Mouse (Mus musculus) layer of hippocampus, adult 2 months (tissue): ENCODE results near the gene Epor. TPM values are rescaled to one million over a fixed set of nuclear protein-coding genes. Genes with fewer than 3 reads are reported as not detected.

Source experiments
- DNase-seq, 2 experiments: peaks; one replicate each; pipeline ENCODE4 v3.0.0; 2022; ENCODE audit warnings: low spot score in 2 of 2
- H3K27ac ChIP-seq: fragments of 200-600 bp; 2 replicates; pipeline ENCODE4 v1.8.1; 2022
- H3K4me3 ChIP-seq: fragments of 200-600 bp; 2 replicates; pipeline ENCODE4 v1.8.1; 2022; ENCODE audit warnings: mild to moderate bottlenecking
- CTCF ChIP-seq: fragments of 200-600 bp; conservative IDR thresholded peaks from 2 replicates; pipeline ENCODE4 v1.8.1; 2022; ENCODE audit warnings: antibody characterized with exemption, mild to moderate bottlenecking, moderate library complexity
- total RNA-seq, 2 experiments: library from RNA; stranded (reverse); gene quantifications; 2 replicates each; pipeline ENCODE4 v1.2.3; 2021

The Epor gene
- total RNA-seq, 2 experiments from 2014 or later = 7.8 to 9.1 TPM

- DNase-seq = no peak
- Histone ChIP-seq H3K4me3 (peak overlapping the region; percentile 69), H3K27ac (peak overlapping the region; percentile 86)
- TF ChIP-seq CTCF = no peak
Observed at GRCm38 (mm10) chr9:21926784-21927183, 36.5 kb downstream of the Epor start.

DNA sequence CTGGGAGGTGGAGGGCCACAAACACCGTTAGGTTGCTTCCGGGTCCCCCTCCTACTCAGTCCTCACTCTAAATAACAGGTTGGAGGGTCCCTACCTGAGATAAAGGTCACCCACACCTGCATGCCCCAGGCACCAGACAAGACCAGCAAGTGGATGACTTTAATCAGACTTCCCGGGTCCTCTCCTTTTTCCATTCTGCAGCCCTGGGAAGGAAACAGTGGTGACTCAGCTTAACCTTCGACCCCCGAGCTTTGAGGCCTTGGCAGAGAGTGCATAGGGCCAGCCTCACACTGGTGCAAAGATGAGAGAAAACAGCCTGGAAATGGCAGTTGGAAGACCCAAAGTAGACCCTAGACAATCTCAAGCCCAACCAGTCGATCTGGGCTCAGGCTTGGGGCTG is 37.2 kb downstream of the Epor start:
- Histone ChIP-seq H3K27ac (peak overlapping the region; percentile 86), H3K4me3 (peak overlapping the region; percentile 69)
- no peak for DNase-seq
- TF ChIP-seq CTCF = no peak

DNA sequence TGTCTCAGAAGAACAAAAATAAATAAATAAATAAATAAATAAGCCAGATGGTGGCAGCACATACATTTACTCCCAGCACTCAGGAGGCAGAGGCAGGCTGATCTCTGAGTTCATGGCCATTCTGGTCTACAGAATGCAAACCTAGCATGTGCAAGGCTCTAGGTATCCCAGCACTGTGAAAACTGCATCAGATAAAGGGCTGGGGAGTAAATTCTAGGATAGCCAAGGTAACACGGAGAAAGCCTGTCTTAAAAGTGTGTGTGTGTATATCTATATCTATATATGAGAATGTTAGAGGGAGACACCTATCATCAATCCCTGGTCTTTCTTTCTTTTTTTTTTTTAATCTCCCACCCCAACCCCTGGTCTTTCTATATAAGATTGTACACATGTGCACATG is 37.8 kb downstream of the Epor start:
- no peak overlapping the region for H3K27ac ChIP-seq
- no peak for DNase-seq
- TF ChIP-seq CTCF = no peak
- no peak overlapping the region for H3K4me3 ChIP-seq

- no peak overlapping the region for H3K27ac ChIP-seq
- no peak overlapping the region for H3K4me3 ChIP-seq
- no peak for TF ChIP-seq CTCF
- no peak for DNase-seq
Observed at GRCm38 (mm10) chr9:21925034-21925433, 38.3 kb downstream of the Epor start.

DNA sequence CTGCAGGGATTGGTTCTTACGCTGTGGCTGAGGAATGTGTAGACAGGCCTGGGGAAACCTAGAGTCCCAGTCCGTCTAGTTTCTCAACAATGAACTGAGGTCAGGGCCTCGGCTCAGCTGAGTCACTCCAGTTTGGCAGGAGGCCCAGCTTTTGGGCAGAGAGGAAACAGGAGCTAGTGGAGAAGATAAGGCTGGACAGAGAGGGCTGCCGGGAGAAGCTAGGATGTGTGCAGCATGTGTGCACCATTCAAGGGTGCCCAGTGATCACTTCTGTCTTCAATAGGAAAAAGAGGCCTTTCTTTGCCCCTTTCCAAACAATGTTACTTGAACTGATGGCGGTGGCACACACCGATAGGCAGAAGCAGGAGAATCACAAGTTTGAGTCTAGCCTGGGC is 39.2 kb downstream of the Epor start:
- no peak for TF ChIP-seq CTCF

DNA sequence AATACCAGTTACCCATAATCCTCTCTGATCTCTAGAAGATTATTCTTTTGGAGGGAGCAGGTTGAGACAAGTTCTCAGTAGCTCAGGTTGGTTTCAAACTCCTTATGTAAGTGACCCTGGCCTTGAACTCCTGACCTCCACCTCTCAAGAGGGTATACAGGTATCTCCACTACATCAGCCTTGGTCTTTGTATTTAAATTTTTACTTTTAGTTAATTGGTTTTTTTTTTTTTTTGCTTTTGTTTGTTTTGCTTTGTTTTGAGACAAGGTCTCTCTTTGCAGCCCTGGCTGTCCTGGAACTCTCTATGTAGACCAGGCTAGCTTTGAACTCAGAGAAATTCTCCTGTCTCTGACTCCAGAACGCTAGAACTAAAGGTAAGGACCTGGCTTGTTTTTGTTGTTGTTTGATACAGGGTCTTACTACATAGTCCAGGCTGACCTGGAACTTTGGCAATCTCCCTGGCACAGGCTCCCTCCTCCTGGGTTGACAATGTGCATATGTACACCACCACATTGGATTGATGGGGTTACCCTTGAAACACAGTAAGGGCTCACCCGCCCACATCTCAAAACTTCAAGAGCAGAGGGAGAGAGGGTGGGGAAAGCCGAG is 39.7 kb downstream of the Epor start:
- Histone ChIP-seq H3K4me3 (no peak overlapping the region), H3K27ac (peak overlapping the region; percentile 58)
- TF ChIP-seq CTCF = no peak
- DNase-seq = no peak

More for the DNA sequence above, 39.2 kb downstream of the Epor start:
- Histone ChIP-seq H3K4me3 (no peak overlapping the region), H3K27ac (peak overlapping the region; percentile 58)
- DNase-seq = no peak

- TF ChIP-seq CTCF = no peak
- no peak for DNase-seq
- no peak overlapping the region for H3K27ac ChIP-seq
- H3K4me3 ChIP-seq = no peak overlapping the region
Observed at GRCm38 (mm10) chr9:21923036-21923435, 40.3 kb downstream of the Epor start.

- peak overlapping the region; percentile 94 for H3K27ac ChIP-seq
- TF ChIP-seq CTCF = peak; percentile 58
- H3K4me3 ChIP-seq = peak overlapping the region; percentile 80
- no peak for DNase-seq
Observed at GRCm38 (mm10) chr9:21918692-21919384, 44.5 kb downstream of the Epor start.

DNA sequence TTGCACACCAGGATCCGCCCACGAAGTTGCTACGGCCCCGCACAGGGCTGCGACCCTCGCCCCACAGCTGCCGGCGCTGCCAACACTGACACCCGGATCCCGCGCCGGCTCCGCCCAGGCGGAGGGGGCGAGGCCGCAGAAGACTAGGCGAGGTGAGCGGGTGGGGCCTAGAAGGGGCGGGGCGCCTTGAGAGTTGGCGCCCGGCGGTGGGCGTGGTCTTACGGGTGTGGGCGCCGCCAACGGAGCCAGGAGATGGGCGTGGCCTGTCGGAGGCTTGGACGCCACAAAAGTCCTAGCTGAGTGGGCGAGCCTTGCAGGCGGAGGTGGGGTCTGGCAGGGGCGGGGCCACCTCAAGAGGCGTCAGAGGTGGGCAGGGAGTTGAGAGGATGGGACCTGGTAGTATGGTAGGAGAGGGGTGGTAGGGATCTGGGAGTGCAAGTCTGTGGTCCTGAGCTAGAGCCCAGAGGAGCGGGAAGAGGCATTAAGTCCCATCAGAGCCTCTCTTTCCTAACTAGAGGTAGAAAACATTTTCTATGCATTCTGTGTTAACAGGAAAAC is 45.2 kb downstream of the Epor start, which contains the start of gene Rab3d:
Gene Rab3d, minus strand, starts transcription at position 158 of the 558 bp plus-strand sequence.
- peak within 1 kb of the TSS; percentile 80 for H3K4me3 ChIP-seq
- DNase-seq = peak; percentile 85 to 89
- TF ChIP-seq CTCF = no peak
- peak within 1 kb of the TSS; percentile 94 for H3K27ac ChIP-seq

- peak; percentile 86 to 87 for DNase-seq
- peak overlapping the region; percentile 94 for H3K27ac ChIP-seq
- no peak for TF ChIP-seq CTCF
Observed at GRCm38 (mm10) chr9:21917493-21918034, 45.7 kb downstream of the Epor start.

DNA sequence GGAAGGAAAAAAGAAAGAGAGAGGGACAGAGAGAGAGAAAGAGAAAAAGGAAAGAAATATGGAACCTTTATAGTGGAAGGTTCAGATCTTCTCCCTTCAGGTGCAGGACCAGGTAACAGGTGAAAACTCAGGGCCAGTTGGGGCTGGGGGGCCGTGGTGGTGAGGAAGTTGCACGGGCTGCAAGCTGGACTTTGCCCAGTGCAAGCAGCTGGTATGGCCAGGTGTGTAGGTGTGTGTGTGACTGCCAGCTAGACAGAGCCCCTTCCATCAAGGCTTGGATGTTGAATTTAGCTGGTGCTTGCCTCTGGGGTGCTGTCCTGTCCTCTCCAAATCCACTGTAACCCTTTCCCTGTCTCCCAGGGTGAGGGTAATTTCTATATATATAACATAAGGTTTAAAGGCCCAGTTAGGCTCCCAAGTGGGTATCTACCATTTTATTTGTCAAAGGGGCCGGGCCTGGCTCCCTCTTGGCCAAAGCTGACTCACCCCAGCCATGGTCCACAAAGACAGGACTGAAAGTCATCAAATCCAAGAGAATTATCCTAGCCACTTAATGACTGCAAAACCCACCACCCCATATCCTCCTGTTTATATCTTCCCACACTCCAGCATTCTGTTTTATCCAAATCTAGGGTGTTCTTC is 46.3 kb downstream of the Epor start:
- peak overlapping the region; percentile 94 for H3K27ac ChIP-seq
- no peak for DNase-seq

More at GRCm38 (mm10) chr9:21917493-21918034, 45.7 kb downstream of the Epor start:
- peak overlapping the region; percentile 80 for H3K4me3 ChIP-seq

GRCm38 (mm10) chr9:21909474-21910223 is 53.7 kb downstream of the Epor start:
- TF ChIP-seq CTCF = no peak
- DNase-seq = no peak
- Histone ChIP-seq H3K27ac (no peak overlapping the region), H3K4me3 (no peak overlapping the region)

More for the DNA sequence above, 46.3 kb downstream of the Epor start:
- H3K4me3 ChIP-seq = peak overlapping the region; percentile 80
- TF ChIP-seq CTCF = no peak

Other genes with a start within 250 kb of the Epor start
- 10 to 100 TPM; 12.0 to 16.2 TPM for gene Ldlr, start 240.0 kb downstream of the Epor start, total RNA-seq
- gene Spc24, start 203.2 kb downstream of the Epor start, total RNA-seq = 1 to 10 TPM; 2.2 to 2.9 TPM
- gene Kank2, start 164.8 kb downstream of the Epor start, total RNA-seq = 1 to 10 TPM; 7.0 to 8.4 TPM
- not detected for gene Angptl8, start 128.0 kb downstream of the Epor start, total RNA-seq
- 10 to 100 TPM; 12.2 to 13.6 TPM for gene Dock6, start 110.9 kb downstream of the Epor start, total RNA-seq
- 10 to 100 TPM; 16.7 to 18.8 TPM for gene Rab3d, start 45.3 kb downstream of the Epor start, total RNA-seq
- 10 to 100 TPM; 18.9 to 21.4 TPM for gene Ccdc159, start 36.0 kb downstream of the Epor start, total RNA-seq
- gene Tmem205, start 36.0 kb downstream of the Epor start, total RNA-seq = 10 to 100 TPM; 44.4 to 45.9 TPM
- gene Plppr2, start 26.5 kb downstream of the Epor start, total RNA-seq = 100 to 1,000 TPM; 297 to 300 TPM
- gene Swsap1, start 7.8 kb downstream of the Epor start, total RNA-seq = 10 to 100 TPM; 14.8 to 15.9 TPM
- 1 to 10 TPM; 2.9 to 3.8 TPM for gene Rgl3, start 25.9 kb upstream of the Epor start, total RNA-seq
- 1 to 10 TPM; 8.5 to 9.2 TPM for gene Ccdc151, start 39.1 kb upstream of the Epor start, total RNA-seq
- 100 to 1,000 TPM; 106 to 111 TPM for gene Prkcsh, start 39.3 kb upstream of the Epor start, total RNA-seq
- gene Elavl3, start 88.5 kb upstream of the Epor start, total RNA-seq = 100 to 1,000 TPM; 156 to 160 TPM
- 1 to 10 TPM; 2.2 to 6.3 TPM for gene Gm49318, start 107.8 kb upstream of the Epor start, total RNA-seq
- 10 to 100 TPM; 22.3 to 25.2 TPM for gene Zfp653, start 107.9 kb upstream of the Epor start, total RNA-seq
- gene Ecsit, start 121.9 kb upstream of the Epor start, total RNA-seq = 10 to 100 TPM; 44.7 to 47.2 TPM
- gene Cnn1, start 135.7 kb upstream of the Epor start, total RNA-seq = 1 to 10 TPM in 1 of 2 experiments, under 1 TPM in 1; 0.44 to 1.4 TPM
- gene Elof1, start 153.7 kb upstream of the Epor start, total RNA-seq = 10 to 100 TPM; 54.6 to 54.8 TPM
- under 1 TPM; 0.27 to 0.69 TPM for gene Acp5, start 172.2 kb upstream of the Epor start, total RNA-seq
- 10 to 100 TPM; 49.0 to 50.5 TPM for gene Pigyl, start 193.3 kb upstream of the Epor start, total RNA-seq
- gene Zfp872, start 224.6 kb upstream of the Epor start, total RNA-seq = under 1 TPM in 1 of 2 experiments, not detected in 1; 0.42 TPM